Comparison of ENCODE assay signal across 14 mouse cellular contexts in genomic region chr9:118357406-118357805, GRCm38 (mm10).
"Had no signal": no experiment of that assay in that cellular context is flagged by ENCODE, and none has a peak within 500 bp of the region (broad histone marks: within the 10 kb centered on the region; RNA-seq: fewer than 3 reads in every experiment).

No protein-coding gene starts in this region.

- H3K9me3 ChIP-seq: midbrain, embryonic 13.5 days; midbrain, embryonic 15.5 days; neural tube, embryonic 12.5 days had no signal

- H3K27me3 ChIP-seq: megakaryocyte, embryonic 14.5 days; midbrain, embryonic 13.5 days; midbrain, embryonic 15.5 days; neural tube, embryonic 12.5 days had no signal

- H3K4me1 ChIP-seq: megakaryocyte, embryonic 14.5 days; midbrain, embryonic 13.5 days; midbrain, embryonic 15.5 days; neural tube, embryonic 12.5 days had no signal

- ATAC-seq: midbrain, embryonic 13.5 days; midbrain, embryonic 15.5 days had no signal

- H3K9ac ChIP-seq: lung, embryonic 14.5 days; midbrain, embryonic 13.5 days; midbrain, embryonic 15.5 days; neural tube, embryonic 12.5 days had no signal

- H3K4me3 ChIP-seq: megakaryocyte, embryonic 14.5 days; midbrain, embryonic 13.5 days; midbrain, embryonic 15.5 days; myocyte; neural tube, embryonic 12.5 days had no signal

- H3K27ac ChIP-seq: midbrain, embryonic 13.5 days; midbrain, embryonic 15.5 days; neural tube, embryonic 12.5 days had no signal

- DNase-seq: lung, adult 18-20 months; lung, embryonic 14.5 days; lung, postnatal 10 days; lung, postnatal 4 days; right cerebral cortex, postnatal 14 days; thymus, adult 18-20 months; thymus, postnatal 14 days; thymus, postnatal 36 days had no signal

- H3K36me3 ChIP-seq: midbrain, embryonic 13.5 days; midbrain, embryonic 15.5 days; neural tube, embryonic 12.5 days had no signal

- H3K4me2 ChIP-seq: lung, embryonic 14.5 days; midbrain, embryonic 11.5 days; midbrain, embryonic 13.5 days; midbrain, embryonic 15.5 days; neural tube, embryonic 12.5 days had no signal
